Mouse (Mus musculus) lung, postnatal 0 days (tissue): ENCODE data around the gene Pdzrn4.

Experiments used
- CTCF ChIP-seq: IDR thresholded peaks from 2 replicates; pipeline ENCODE4 v1.5.1; 2016; ENCODE audit warnings: antibody characterized with exemption, mild to moderate bottlenecking
- EP300 ChIP-seq: IDR thresholded peaks from 2 replicates; pipeline ENCODE4 v1.6.1; 2016; ENCODE audit warnings: antibody characterized with exemption, mild to moderate bottlenecking, control low read depth

DNA sequence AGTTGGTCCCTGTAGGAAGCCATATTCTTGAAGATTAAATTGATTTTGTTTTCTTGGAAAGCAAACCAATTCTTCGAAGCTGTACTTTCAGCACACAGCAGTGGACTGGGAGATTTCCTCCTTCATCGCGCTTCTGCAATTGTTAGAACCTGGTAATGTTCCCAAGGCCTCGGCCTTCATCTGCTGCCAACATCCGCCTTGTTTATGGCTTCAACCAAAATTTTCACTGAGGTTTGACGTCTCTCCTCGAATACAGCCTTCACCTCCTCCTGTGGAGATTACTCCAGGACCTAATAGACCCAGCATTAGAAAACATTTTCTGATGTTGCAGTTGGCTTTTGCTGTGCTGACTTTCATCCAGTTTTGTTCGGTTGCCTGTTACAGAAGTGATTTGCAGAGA lies 307.5 kb downstream of the Pdzrn4 start:
- no peak for TF ChIP-seq CTCF
- TF ChIP-seq EP300, result no peak
